Mouse (Mus musculus): ENCODE measurements around the gene Lrrc1.
A peak's percentile ranks its signal among the peaks of the same experiment; 100 is the strongest.

DNA sequence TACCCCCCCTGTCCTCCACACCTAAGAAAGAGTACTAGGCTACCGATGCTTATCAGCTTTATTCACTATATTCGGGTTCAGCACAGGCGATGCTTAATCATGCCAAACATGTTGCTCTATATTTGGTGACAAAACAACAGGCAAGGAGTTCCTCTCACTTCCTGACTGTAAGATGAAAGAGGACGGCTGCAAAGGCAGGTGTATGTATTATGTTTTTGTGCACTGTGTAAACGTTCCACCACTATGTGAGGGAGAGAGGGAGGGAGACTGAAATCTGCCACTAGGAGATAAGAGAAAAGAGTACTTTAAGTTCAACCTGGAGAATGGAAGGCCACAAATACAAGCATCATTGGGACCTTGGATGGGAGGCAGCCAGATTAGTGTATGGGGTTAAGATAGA is 77.7 kb downstream of the Lrrc1 start:
- TF ChIP-seq CHD2 (IDR thresholded peaks at IDR 0.05; ENCODE audit: low read length) (no peak), GATA1 (IDR thresholded peaks at IDR 0.05; ENCODE audit: low read depth, low read length) (0 out of 2 replicates have a peak, but pooled peaks have one; percentile 20), JUND (IDR thresholded peaks at IDR 0.05; ENCODE audit: low read depth, low read length) (no peak), POLR2AphosphoS5 (IDR thresholded peaks at IDR 0.05; ENCODE audit: borderline replicate concordance, low read depth, low read length) (no peak), MYC (IDR thresholded peaks at IDR 0.05; ENCODE audit: low read depth, low read length) (no peak), POLR2A (IDR thresholded peaks at IDR 0.05; ENCODE audit: control insufficient read depth in 1 of 2, insufficient read depth in 1 of 2, low read depth in 1 of 2, low read length in 2 of 2, poor library complexity in 1 of 2) (no peak), E2F4 (IDR thresholded peaks at IDR 0.05; ENCODE audit: borderline replicate concordance, low read depth, low read length) (no peak)

Data from MEL (cell line).